Mouse (Mus musculus): Measurements from ENCODE around the gene Arvcf.

Arvcf gene

DNA sequence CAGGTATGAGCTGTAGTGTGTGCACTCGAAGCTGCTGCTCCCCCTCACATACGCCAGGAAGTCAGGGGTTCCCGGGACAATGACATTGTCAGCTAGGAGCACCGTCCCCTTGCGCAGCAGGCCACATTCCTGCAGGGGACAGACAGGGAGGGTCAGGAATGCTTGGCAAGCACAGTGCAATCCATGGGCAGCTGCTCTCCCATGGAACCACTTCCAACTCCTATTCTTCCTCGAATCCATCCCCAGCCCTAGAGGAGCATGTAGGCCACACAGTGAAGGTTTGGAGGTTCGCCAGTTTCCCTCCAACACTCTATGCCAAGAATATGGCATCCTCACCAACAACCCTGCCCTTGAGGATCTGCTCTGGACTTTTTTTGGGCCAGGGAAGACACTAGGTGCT, 59.9 kb downstream of the Arvcf start:
- peak; percentile 74 for DNase-seq (ENCODE audit: low read depth, low spot score)

GRCm38 (mm10) chr16:18409776-18410175, 61.8 kb downstream of the Arvcf start:
- no peak for DNase-seq (ENCODE audit: low read depth, low spot score)

DNA sequence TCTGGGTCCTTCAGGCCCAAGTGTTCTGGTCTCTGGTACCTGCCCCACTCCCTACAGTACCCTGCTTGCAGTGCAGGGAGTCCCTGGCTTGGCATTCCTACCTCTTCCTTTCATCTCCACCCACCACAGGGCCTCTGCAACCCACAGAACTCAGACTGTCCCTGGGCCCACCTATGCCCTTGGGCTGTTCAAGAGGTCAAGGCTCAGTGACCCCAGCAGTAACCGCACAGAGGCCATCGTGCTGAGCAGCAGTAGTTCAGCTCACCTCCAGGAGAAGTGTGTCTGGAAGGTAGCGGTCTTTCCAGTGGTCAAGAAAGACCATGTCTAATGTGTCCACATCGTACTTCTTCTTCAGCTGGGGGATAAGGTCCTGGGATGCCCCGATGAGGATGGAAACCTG, 62.4 kb downstream of the Arvcf start:
- DNase-seq (ENCODE audit: low read depth, low spot score) = no peak

GRCm38 (mm10) chr16:18411026-18411649, 63.2 kb downstream of the Arvcf start:
- DNase-seq (ENCODE audit: low read depth, low spot score) = peak; percentile 57

- DNase-seq (ENCODE audit: low read depth, low spot score) = peak; percentile 80
These were observed 64.0 kb downstream of the Arvcf start for GRCm38 (mm10) chr16:18411802-18412476.

DNA sequence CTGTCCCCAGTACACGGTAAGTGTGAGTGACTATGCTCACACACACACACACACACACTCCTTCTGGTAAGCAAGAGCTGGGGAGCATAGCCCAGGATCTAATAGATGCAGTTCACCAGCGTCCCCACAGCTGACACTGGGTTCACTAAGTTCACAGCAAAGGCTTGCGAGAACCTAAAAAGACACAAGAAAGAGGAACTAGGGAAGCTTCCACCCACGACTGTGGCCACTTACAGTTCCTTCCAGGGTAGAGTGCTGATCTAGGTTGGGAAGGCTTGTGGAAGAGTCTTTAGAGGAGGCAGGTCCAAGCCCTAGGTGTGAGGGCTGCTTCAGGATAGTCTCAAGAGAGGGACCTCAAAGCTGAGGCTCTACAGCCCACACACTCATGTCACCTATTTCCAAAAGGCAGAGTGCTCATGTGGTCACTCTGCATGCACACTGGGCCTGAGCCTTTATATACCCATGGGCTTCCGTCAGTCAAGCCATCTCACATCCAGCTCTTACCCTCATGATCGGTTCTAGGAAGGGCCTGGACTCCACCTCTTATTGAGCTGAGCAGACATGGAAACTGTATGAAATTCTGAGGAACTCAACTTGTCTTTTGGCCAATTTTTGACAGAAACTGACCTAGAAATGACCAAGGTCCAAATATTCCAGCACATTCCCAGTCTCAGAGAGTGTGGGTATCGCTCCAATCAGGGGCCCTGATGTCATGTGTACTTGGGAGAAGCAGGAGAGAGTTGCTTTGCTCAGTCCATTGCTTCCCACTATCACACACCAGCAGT, 65.2 kb downstream of the Arvcf start:
- DNase-seq (ENCODE audit: low read depth, low spot score) = peak; percentile 33

DNA sequence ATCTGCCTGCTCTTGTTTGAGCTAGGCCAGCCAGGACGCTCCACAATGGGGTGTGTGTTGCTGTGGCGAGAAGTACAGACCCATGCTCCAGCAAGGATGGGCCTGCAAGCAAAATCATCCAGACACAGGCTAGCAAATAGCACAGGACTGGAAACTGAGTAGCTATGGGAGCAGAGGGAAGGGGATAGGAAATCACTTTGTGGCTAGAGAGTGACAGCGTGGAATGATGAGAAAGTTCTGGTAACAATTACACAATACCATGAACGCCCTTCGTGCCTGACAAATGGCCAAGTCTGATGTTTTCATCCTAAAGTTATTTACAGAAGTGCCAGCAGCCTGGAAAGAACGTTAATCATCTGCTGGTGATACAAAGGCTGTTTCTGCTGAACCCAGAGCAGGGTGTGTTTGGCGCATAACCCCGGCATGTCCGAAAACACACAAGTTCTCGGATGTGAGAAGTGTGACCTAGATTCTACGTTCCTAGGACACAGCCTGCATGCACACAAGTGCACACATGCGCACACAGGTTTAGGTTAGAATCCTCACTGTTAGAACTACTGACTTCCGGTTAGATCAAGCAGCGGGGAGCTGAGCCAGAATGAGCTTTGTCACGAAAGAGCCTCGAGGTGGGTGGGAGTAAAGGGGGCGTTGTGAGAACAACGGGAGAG, 68.2 kb downstream of the Arvcf start:
- peak; percentile 91 for DNase-seq (ENCODE audit: low read depth, low spot score)

DNA sequence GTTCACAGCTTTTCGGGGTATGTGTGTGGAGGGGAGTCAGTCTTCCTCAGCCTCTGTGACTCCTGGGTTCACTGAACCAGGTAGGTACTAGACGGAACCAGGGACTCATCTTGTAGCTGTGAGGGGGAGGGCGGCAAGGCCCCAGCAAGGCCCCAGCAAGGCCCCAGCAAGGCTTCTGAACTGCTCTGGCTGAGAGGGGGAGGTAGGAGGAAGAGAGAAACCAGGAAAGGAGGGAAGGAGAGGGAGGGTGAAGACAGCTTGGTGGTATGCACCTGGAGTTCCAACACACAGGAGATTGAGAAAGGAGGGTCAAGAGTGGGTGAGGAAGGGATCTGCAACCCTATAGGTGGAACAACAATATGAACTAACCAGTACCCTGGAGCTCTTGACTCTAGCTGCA, 68.9 kb downstream of the Arvcf start:
- peak; percentile 34 for DNase-seq (ENCODE audit: low read depth, low spot score)

GRCm38 (mm10) chr16:18417491-18417890, 69.5 kb downstream of the Arvcf start:
- no peak for DNase-seq (ENCODE audit: low read depth, low spot score)

GRCm38 (mm10) chr16:18418756-18419602, 71.0 kb downstream of the Arvcf start:
- DNase-seq (ENCODE audit: low read depth, low spot score) = no peak

- no peak for DNase-seq (ENCODE audit: low read depth, low spot score)
These were observed 71.6 kb downstream of the Arvcf start for GRCm38 (mm10) chr16:18419603-18420026.

DNA sequence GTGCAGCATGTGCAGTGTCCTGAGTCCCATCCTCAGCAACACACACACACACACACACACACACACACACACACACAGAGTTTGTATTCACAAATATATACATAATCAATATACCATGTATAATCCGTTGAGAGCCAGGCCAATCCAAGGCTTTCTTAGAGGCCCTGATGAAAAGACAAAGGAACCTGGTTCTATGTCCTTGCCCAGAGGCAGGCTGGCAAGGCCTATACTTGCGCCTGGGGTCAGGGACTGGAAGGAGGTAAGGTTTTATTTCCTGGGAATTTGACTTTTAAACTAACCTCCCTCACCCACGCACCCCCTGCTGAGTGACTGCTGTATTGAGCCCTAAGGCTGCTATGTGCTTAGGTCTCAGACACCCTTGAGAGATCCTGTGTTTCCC, 72.6 kb downstream of the Arvcf start:
- no peak for DNase-seq (ENCODE audit: low read depth, low spot score)

GRCm38 (mm10) chr16:18423203-18423914, 75.4 kb downstream of the Arvcf start:
- no peak for DNase-seq (ENCODE audit: low read depth, low spot score)

- no peak for DNase-seq (ENCODE audit: low read depth, low spot score)
These were observed 75.9 kb downstream of the Arvcf start for GRCm38 (mm10) chr16:18423915-18424265.

DNA sequence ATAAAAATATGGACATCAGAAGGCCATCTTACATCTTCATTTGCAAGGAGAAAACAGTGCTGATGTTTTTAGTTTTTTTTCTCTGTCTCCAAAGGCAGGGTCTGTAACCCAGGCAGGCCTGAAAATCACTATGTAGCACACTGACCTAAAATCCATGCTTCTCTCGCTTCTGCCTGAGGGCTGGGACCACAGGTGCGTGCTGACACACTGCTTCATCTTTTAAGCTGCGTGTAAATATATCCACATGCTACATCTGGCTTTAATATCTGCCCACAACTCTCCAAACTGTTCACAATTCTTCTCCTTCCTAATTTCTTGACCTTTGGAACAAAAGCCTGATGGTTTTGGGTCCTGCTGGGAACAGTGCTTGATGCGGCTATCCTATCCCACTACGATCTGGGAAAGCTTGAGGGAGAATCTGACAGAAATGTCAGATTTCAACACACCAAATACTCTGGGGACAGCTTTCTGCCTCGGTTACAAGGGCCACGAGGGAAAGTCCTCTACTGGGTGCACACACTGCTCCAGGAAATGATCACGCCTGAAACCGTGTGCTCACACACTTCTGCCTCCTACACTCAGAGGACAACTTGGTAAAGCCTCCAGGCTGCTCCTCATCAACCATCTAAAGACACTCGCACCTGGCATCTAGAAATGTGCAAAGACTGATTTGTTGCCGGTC, 76.5 kb downstream of the Arvcf start:
- DNase-seq (ENCODE audit: low read depth, low spot score) = peak; percentile 59

- peak; percentile 76 for DNase-seq (ENCODE audit: low read depth, low spot score)
These were observed 77.7 kb downstream of the Arvcf start for GRCm38 (mm10) chr16:18425475-18426214.

GRCm38 (mm10) chr16:18426215-18426791, 78.3 kb downstream of the Arvcf start, which contains the start of gene Txnrd2:
TSS of gene Txnrd2 (plus strand) at chr16:18426384.
- peak; percentile 77 for DNase-seq (ENCODE audit: low read depth, low spot score)

- no peak for DNase-seq (ENCODE audit: low read depth, low spot score)
These were observed 78.9 kb downstream of the Arvcf start, which contains the start of gene Comt for GRCm38 (mm10) chr16:18426802-18427280. TSS of gene Comt (minus strand) at chr16:18426852.
